Mouse (Mus musculus) thymus, adult 18-20 months (tissue): ENCODE measurements around the gene Max.

Source experiments
- DNase-seq, 2 experiments: peaks; one replicate each; pipeline ENCODE4 v3.0.0; 2022; ENCODE audit warnings: mixed read lengths in 2 of 2

Gene Max

DNA sequence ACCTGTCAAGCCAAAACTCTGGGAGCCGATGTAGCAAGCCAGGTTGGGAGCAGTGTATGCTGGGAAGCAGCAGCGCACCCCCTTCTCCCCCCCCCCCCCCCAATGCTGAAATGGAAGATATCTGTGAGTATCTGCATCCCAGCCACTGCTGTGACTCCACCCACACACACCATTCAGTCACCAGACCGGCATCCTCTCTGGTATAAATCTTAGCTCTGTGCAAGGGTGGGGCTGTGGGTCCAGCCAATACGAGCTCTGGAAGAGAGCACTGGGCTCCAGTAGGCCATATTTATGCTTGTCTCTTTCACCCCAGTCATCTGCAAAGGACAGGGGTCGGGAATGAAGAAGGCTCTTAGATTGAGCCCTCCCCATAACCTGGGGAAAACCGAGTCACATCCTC lies 41.6 kb downstream of the Max start:
- no peak for DNase-seq

DNA sequence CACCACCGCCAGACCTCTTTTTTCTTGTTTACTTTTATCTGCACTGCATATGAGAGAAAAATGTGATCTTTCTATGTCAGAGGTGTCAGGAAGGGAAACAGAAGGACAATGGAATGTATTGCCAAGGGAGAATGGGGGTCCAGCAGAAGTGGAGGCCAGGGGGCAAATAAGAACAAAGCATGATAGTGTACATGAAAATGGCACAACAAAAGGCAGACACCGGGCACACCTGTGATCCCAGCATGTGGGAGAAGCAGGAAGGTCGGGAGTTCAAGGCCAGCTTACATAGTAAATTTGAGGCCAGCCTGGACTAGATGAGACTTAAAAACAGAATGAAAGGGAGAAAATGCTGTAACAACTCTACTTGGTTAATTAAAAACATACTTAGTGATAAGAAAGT lies 43.1 kb downstream of the Max start:
- no peak for DNase-seq

DNA sequence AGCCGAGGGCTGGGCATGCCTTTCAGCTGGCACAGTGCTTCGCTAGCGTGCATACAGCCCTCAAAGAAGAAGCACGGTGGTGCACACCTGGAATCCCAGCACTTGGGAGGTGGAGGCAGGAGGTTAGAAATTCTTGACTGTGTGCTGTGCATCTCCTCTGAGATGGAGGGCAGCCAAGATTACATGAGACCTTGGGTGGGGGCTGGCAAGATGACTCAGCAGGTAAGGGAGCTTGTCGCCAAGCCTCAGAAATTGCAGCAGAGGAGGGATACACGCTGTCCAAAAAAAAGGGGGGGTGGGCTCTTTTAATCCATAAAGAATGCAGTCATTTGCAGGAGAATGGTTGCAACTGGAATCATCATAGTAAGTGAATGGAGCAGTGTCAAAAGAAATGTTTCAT lies 43.9 kb downstream of the Max start:
- DNase-seq, result no peak

DNA sequence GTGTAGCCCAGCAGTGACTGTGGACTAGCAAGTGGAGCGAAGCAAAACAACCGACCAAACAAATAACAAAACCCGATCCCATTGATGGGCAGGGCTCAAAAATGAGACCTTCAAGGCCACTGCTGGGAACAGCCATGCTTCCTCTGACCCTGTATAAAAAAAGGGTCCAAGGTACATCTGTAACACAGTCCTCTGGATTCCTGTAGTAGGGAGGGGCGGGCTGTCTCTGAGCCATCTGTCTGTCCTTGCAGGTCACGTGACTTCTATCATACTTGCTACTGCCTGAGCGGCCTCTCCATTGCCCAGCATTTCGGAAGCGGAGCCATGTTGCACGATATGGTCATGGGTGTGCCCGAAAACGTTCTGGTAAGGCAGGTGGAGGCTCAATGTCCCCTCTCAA lies 45.8 kb downstream of the Max start:
- DNase-seq, result no peak

DNA sequence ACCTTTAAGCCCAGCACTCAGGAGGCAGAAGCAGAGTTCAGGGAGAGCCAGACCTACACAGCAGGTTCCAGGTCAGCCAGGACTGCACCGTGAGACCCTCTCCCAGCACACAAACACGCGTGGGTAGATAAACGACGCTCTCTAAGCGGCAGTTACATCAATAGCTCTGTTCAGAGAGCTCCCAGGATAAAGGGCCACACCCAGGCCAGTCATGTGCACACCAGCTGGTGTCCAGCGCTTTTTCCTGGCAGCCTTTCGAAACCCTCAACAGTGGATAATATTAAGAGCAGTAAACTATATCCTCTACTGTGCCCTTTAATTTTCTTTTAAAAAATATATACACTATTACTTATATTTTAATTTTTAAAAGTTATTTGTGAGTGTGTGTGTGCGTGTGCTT lies 49.8 kb downstream of the Max start:
- DNase-seq, result no peak

DNA sequence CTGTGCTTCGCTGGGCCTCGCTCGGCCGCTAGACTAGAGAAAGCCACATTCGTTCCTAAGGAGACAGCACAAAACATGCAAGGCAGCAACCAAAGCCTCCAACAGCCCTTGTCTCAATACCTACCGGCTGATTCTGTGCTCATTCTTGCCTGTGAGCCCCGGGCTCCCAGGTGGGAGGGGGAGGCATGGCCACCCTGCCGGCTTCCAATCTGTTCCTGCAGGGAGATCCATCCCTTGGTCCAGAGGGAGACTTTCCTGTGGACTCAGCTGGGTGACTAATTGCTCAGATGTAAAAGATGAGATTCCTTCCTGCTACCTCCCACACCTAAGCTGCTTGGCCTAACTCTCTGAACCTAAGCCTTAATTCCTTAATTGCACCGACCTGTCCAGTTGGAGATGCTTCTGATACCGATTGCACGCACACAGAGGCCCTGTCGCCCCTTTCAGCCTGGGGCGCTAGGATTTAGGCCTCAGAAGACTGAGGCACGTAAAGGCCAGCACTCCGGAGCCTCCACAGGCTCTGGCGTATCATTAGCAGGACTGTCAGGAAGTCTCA lies 50.8 kb downstream of the Max start:
- DNase-seq, result no peak

DNA sequence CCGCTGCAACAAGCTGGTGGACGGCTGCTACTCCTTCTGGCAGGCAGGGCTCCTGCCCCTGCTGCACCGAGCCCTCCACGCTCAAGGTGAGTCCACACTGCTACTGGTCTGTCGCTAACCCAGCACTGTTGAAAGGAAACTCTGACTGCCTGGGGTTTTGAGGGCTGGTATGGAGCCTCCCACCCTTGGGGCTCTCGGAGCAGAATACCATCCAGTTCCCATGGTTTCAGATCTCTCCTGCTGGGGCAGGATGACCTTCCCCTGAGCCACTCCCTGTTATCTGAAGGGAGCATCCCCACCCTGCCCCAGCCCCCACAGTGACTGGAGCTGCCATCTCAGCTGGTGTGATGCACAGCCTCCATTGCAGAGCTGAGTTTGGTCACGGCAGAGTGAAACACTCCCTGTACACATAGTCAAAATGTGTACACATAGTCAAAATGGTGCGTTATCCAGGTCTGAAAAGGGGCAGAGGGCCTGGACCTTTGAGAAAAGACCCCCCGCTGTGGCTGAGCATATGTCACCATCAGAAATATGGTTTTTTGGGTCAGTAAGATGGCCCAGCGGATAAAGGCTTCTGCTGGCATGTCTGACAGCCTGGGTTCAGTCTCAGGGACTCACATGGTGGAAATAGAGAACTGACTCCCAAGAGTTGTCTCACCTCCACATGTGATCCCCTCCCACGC lies 51.6 kb downstream of the Max start:
- DNase-seq, result no peak

DNA sequence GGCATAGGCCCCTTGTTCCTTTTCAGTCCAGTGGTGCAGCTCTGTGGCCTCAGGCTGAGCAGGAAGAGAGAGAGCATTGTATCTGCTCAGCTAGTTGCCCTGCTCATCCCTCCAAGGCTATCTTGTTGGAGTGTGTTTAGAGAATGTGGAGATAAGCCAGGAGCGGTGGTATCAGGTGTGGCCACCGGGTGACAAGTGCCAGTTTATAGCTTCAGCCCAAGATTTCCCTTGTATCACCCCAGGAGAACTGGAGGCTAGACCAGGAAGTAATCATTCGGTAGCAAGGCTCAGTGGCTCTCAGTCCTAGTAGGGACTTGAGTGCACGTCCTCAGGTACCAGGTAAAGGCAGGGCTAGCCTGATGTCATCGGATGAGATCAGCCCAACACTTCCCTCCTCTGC lies 52.8 kb downstream of the Max start:
- no peak for DNase-seq

DNA sequence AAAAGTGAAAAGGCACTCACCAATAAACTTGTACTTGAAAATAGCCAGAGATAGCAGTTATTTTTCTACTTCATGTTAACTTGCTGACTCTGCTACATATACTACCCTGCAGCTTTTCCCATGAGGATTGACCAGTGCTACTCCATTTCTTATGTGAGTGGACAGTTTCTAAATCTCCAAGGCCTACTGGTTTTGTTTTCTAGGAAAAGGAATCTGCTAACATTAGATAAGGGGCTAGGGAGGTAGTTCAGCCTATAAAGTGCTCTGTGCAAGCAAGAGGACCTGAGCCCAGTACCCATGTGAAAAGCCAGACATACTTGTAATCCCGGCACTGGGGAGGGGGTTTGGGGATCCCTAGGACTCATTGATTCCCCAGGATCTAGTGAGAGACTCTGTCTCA lies 55.7 kb downstream of the Max start:
- DNase-seq, result no peak

DNA sequence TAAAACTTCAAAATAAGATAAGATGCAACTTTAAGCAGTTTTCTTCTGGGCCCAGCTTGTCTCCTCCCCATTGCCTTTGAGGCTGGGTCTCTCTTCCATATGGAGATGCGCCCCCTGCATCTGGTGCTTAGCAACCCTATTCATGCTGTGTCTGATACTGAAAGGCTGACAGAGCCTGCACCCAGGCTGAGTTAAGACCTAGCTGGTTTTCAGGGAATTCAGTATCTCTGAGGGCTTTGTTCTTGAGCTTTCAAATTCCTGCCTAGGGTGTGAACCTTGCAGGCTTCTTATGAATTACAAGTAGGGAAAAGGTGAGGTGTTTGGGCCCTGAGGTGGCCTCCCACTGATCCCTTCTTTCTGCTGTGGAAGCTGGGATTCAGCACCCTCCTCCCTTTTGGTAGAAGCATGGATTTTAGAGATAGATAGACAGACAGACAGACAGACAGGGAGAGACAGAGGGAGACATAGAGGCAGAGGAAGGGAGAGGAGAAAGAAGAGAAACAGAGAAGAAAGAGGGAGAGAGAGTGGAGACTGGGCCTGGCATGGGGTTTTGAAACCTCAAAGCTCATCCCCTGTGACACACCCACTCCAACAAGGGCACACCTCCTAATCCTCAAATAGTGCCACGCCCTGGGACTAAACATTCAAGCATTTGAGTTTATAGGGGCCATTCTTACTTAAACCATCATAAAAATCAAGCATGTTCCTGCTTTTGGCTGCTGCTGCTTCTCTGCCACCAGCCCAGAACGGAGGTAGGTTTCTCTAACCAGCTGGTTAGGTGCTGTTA lies 60.3 kb downstream of the Max start:
- DNase-seq, result no peak

DNA sequence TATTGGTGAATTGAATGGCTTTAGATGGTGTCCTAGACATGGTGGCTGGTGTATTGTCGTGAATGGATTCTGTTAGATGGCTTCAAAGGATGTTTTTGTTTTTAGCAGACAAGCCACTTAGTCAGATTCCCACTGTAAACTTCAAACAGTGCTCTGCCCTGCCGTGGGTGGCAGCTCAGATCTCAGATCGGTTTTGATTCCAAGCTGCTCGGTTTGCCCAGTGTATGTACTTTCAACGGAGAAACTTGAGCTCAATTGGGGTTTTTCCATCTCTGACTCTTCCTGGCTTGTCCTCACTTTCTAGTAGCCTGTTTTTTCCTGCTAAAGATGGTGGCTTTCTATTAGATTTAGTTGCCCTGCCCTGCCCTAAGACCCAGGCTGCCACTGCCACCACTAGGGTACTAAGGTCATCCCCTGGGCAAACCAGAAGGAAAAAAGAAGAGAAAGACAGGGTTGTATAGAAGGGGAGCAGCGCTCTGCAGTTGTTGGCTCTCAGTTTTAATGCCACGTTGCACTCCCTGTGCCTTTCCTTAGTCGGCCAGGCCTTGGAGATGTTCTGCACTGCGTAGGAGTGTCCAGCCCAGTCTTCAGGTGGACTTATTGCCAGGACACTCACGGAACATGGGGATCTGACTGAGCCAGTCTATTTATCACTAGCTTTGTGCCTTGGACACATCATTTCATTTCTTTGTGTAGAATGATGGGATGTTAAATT lies 62.6 kb downstream of the Max start:
- no peak for DNase-seq

DNA sequence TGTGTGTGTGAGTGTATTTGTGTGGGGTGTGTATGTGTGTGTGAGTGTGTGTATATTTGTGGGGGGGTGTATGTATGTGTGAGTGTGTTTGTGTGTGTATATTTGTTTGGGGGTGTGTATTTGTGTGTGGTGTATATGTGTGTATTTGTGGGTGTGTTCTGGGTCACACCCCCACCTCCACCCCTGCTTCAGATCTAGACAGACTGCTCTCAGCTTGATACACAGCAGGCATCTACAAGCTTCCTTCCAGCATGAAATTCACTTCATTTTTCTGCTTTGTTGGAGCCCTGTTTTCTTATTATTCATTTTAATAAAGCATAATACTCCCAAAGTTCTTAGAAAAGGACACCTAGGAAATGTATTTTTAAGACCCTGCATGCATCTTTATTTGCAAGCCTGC lies 63.9 kb downstream of the Max start:
- no peak for DNase-seq

DNA sequence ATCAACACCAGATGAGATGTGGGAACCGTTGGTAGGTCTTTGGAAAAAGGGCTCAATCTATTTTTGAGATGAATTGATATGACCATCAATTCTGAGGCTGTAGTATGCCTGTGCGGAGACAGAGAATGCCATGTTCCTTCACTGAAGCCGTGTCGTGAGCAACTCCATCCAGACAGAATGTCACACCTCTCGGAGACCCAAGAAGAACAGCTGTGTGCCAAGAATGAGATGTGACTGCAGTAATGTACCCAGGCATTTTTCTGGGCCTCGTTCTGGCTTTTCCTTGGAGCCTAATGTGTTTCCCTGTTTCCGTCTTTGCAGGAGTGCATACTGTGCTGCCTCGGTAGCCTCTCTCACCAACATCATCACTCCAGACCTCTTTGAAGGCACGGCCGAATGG lies 65.0 kb downstream of the Max start:
- no peak for DNase-seq

DNA sequence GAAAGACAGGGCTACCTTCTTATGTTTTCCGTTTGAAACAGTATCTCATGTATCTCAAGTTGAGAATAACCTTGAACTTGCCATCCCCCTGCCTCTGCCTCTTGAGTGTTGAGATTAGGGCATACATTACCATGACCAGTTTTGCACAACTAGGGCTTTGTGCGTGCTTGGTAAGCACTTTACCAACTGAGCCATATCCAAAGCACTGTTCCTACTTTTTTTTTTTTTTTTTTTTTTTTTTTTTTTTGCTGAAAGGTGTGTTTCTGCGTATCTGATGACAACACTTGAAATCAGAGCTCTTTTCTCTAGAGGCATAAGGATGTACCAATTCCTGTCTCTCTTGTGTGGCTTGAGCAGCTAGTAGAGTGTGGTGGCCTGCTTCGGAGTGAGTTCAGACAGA lies 65.4 kb downstream of the Max start:
- no peak for DNase-seq

DNA sequence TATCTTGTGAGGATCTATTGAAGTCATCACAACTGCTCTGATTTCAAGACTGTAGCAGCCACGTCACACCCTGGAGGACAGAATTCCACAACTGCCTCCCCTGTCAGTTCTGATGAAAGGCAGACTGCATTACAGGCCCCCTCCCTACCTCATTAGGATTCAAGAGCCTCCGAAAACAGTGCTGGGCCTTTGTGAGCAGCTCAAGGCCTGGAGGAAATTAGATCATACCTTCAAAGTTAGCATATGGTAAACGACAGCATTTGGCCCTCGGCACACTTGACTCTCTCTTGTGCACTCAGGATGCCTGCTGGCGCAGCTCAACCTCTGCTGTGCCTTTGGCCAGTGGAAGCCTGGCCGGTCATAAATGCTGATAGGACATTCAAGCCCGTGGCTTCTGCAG lies 66.2 kb downstream of the Max start:
- no peak for DNase-seq

DNA sequence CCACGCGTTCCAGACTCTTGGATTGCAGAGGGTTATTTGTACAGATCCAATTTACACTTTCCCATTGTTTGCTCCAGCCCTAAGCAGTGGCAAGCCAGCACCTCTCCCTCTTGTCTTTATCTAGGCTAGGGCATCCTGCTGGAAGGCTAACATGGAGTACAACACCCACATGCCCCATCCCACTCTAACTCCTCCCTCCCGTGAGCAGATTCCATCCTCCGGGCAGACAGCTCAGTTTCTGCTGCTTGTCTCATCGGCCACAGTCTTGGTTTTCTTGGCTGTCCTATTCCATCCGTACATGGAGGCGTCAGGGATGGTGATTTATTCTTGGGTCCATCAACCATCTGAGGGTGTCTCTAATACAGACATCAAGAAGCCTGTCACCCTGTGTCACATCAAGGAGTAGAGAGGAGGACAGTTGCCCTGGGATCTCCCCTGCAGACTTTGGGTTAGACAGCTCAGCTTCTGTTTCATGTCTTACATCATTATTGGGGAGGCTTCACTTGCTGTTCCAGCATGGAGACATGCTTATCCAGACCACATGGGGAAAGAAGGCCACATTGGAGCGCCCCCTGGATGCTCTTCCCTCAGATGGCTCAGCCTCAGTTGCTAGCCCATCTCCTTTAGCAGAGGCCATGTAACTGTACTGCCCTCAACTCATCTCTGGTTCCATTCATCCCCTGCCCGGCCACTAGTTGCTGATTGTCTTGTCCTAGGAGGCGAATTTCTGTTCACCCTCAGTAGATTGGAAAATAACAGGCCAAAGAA lies 67.0 kb downstream of the Max start:
- DNase-seq, result no peak

DNA sequence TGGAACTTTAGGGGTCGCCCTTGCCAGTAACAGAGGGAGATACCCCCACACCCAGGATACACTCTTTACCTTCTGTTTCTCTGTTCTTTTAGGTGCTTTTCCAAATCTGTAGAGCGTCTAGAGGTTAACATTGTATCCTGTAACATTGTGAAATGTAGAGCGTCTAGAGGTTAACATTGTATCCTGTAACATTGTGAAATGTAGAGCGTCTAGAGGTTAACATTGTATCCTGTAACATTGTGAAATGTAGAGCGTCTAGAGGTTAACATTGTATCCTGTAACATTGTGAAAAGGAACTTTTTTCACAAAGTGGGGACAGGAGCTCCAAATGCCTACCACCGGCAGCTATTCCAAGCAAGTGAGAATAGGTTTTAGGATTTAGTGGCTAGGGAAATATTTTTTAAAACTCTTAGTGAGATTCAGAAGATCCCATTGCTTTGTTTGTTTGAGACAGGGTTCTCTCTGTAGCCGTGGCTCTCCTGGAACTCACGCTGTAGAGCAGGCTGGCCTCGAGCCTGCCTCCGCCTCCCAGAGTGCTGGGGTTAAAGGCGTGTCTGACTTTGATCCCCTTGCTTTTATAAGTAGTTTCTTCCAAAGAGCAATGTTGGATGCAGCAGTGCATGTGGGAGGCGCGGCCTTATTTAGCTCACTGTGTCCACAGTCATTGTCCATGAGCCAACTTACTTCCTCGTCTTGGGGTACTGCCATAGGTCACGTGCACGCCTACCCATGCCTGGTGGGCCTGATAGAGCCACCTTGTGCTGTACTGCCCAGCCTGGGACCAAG lies 68.9 kb downstream of the Max start:
- DNase-seq, result no peak

DNA sequence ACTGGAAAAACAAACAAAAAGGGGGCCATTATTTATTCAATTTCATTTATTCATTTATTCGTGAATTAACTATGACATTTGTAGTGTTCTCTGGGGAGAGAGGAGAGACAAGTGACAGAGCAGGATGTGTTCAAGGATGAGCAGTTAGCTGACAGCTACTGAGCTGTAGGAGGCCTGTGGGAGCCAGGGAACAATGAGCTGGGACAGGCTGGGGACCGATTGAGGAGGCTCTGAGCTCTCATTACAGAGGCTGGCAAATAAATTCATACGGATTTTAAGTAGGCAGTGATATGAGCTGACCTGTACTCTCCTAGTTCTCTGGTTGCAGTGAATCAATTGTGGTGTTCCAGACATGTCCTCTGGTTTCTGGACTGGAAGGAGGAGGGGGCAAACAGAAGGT lies 70.8 kb downstream of the Max start:
- no peak for DNase-seq

DNA sequence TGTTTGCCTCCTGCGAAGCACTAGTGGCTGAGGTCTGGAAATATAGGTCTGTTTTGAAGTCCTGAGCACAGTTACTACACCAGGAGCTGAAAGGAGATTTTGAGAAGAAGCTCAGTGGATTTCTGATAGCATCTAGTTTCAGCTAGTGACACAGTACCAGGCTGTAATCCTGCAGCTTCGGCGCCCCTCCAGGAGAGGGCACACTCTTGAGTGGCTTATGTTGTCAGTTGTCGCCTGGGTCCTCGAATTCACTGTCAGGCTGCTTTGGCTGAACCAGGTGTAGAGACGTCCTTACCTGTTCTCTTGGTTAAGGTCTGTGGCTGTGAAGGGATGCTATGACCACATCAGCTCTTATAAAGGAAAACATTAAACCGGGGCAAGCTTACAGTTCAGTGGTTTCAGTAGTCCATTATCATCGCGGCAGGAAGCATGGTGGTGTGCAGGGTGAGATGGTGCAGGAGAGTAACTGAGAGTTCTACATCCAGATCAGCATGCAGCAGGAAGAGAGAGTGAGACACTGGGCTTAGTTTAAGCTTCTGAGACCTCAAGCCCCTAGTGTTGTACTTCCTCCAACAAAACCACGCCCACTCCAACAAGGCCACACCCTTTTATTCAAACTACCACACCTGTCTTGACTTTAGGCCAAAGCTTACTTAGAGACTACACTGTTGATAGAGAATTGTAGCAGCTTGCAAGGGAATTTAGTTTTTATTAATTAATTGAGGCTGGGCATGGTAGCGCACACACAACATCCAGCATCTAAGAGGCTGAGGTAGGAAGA lies 72.4 kb downstream of the Max start:
- no peak for DNase-seq

DNA sequence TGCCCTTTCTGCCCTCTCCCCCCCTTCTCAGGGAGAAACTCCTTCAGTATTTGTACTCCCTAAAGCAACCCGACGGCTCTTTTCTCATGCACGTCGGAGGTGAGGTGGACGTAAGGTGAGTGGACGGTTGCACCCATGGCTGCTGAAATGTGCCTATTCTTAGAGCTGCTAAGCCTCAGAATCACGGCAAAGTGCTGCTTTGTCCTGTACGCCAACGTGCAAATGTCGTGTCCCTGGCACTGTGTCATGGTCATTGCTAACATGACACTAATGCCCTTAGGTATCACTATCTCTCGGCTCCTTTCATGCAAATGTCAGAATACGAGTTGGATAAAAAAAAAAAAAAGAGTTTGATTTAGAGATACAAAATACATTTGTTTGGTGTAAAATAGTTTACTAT lies 74.1 kb downstream of the Max start:
- DNase-seq, result no peak
